ENCODE assay signal across 30 mouse cellular contexts in genomic region chr1:191102730-191103370, GRCm38 (mm10). TPM values are rescaled to one million over a fixed set of nuclear protein-coding genes. Genes with fewer than 3 reads are reported as not detected.
DNase-seq lines count a peak whose midpoint lies in the region; ATAC-seq and TF ChIP-seq lines count a peak whose summit lies in the region.
"Had no signal": no experiment of that assay in that cellular context is flagged by ENCODE, and none has a peak within 500 bp of the region (broad histone marks: within the 10 kb centered on the region; RNA-seq: fewer than 3 reads in every experiment).

No protein-coding gene starts in this region.

- whole genome bisulfite sequencing in midbrain, embryonic 11.5 days = 84% methylated on average over 15 of the region's 15 CpGs
- 83% methylated on average over 15 of the region's 15 CpGs for WGBS in midbrain, embryonic 16.5 days
- WGBS in olfactory bulb, adult 2 months = 54% methylated on average over 15 of the region's 15 CpGs
- 76% methylated on average over 15 of the region's 15 CpGs for WGBS in hindbrain, embryonic 14.5 days

- H3K27ac ChIP-seq in midbrain, embryonic 11.5 days (ENCODE audit: low read depth, low read length) = no peak overlapping the region
- H3K27ac ChIP-seq in midbrain, embryonic 16.5 days (ENCODE audit: low read length) = no peak overlapping the region
- H3K27ac ChIP-seq in olfactory bulb, adult 2 months (ENCODE audit: insufficient read depth, low read depth, low read length) = peak overlapping the region; percentile 50
- no peak overlapping the region for H3K27ac ChIP-seq in hindbrain, embryonic 14.5 days
- H3K27ac ChIP-seq: hindbrain, embryonic 15.5 days; intestine, embryonic 15.5 days; kidney, postnatal 0 days; liver, embryonic 12.5 days; midbrain, embryonic 13.5 days; neural tube, embryonic 15.5 days had no signal

- H3K4me2 ChIP-seq in midbrain, embryonic 11.5 days = no peak overlapping the region
- no peak overlapping the region for H3K4me2 ChIP-seq in midbrain, embryonic 16.5 days (ENCODE audit: low read length)
- H3K4me2 ChIP-seq in hindbrain, embryonic 14.5 days (replicated peaks) = no peak overlapping the region
- H3K4me2 ChIP-seq: heart, embryonic 11.5 days; hindbrain, embryonic 15.5 days; intestine, embryonic 15.5 days; liver, embryonic 12.5 days; midbrain, embryonic 13.5 days; neural tube, embryonic 15.5 days had no signal

- peaks cover 15% of the 10 kb centered on the region for H3K27me3 ChIP-seq in midbrain, embryonic 11.5 days (ENCODE audit: control insufficient read depth, insufficient read depth, low read length)
- peaks cover 10% of the 10 kb centered on the region for H3K27me3 ChIP-seq in midbrain, embryonic 16.5 days (ENCODE audit: control insufficient read depth, insufficient read depth, low read depth, low read length)
- peaks cover 16% of the 10 kb centered on the region for H3K27me3 ChIP-seq in hindbrain, embryonic 14.5 days (ENCODE audit: control insufficient read depth, insufficient read depth, low read length)

- no peak for TF ChIP-seq POLR2A in olfactory bulb, adult 2 months (IDR thresholded peaks at IDR 0.05; ENCODE audit: insufficient read depth, low read depth, low read length)

- H3K4me3 ChIP-seq in midbrain, embryonic 11.5 days (ENCODE audit: low read depth, low read length) = no peak overlapping the region
- H3K4me3 ChIP-seq in midbrain, embryonic 16.5 days (ENCODE audit: low read depth, low read length) = no peak overlapping the region
- H3K4me3 ChIP-seq in olfactory bulb, adult 2 months (ENCODE audit: insufficient read depth, low read depth, low read length) = no peak overlapping the region
- no peak overlapping the region for H3K4me3 ChIP-seq in hindbrain, embryonic 14.5 days (replicated peaks; ENCODE audit: low read length)
- H3K4me3 ChIP-seq: erythroblast, embryonic 14.5 days; hindbrain, embryonic 15.5 days; intestine, embryonic 15.5 days; liver, embryonic 12.5 days; megakaryocyte, embryonic 14.5 days; midbrain, embryonic 13.5 days; neural tube, embryonic 15.5 days had no signal

- no peaks in the 10 kb centered on the region for H3K36me3 ChIP-seq in midbrain, embryonic 11.5 days (ENCODE audit: control insufficient read depth, insufficient read depth, low read length)
- no peaks in the 10 kb centered on the region for H3K36me3 ChIP-seq in midbrain, embryonic 16.5 days (ENCODE audit: control insufficient read depth, insufficient read depth, low read length)
- no peaks in the 10 kb centered on the region for H3K36me3 ChIP-seq in hindbrain, embryonic 14.5 days (replicated peaks; ENCODE audit: control insufficient read depth, insufficient read depth)
- H3K36me3 ChIP-seq: hindbrain, embryonic 15.5 days; intestine, embryonic 15.5 days; liver, embryonic 12.5 days; midbrain, embryonic 13.5 days; neural tube, embryonic 15.5 days had no signal

- ATAC-seq in midbrain, embryonic 11.5 days (ENCODE audit: low FRiP score) = no peak
- ATAC-seq in midbrain, embryonic 16.5 days = no peak
- no peak for ATAC-seq in hindbrain, embryonic 14.5 days (ENCODE audit: low FRiP score)
- ATAC-seq: forebrain, postnatal 0 days; intestine, embryonic 15.5 days; liver, embryonic 12.5 days; liver, postnatal 0 days; midbrain, embryonic 13.5 days had no signal

- DNase-seq in midbrain, embryonic 11.5 days (ENCODE audit: low spot score, missing footprints) = peak; percentile 69
- peak; percentile 37 for DNase-seq in CD4-positive, CD25-positive, alpha-beta regulatory T cell, adult 2 months (ENCODE audit: low read depth, low spot score)
- peak; percentile 76 for DNase-seq in brain, adult 2 months (ENCODE audit: low read depth, low spot score)
- DNase-seq in gastrocnemius, postnatal 10 days = no peak
- DNase-seq in retina, embryonic 14.5 days (ENCODE audit: low spot score) = no peak
- DNase-seq in hindbrain, embryonic 14.5 days (ENCODE audit: low spot score) = no peak
- DNase-seq: adrenal gland, postnatal 10 days; B cell, adult 2 months; cerebellum, adult 11-12 months; cerebellum, postnatal 10 days; forebrain, postnatal 0 days; gastrocnemius, postnatal 14 days; heart, postnatal 36 days; kidney, adult 2 months; layer of hippocampus, postnatal 36 days; left cerebral cortex, postnatal 4 days; liver, postnatal 0 days; lung, postnatal 36 days had no signal

- no peak overlapping the region for H3K9ac ChIP-seq in midbrain, embryonic 11.5 days (ENCODE audit: low read length)
- H3K9ac ChIP-seq in midbrain, embryonic 16.5 days (ENCODE audit: low read depth, low read length) = no peak overlapping the region
- H3K9ac ChIP-seq in hindbrain, embryonic 14.5 days = no peak overlapping the region
- H3K9ac ChIP-seq: forebrain, postnatal 0 days; hindbrain, embryonic 15.5 days; intestine, embryonic 15.5 days; liver, embryonic 12.5 days; liver, postnatal 0 days; midbrain, embryonic 13.5 days; neural tube, embryonic 15.5 days had no signal

- no peak for TF ChIP-seq CTCF in olfactory bulb, adult 2 months (IDR thresholded peaks at IDR 0.05; ENCODE audit: insufficient read depth, low read depth, low read length)

- H3K4me1 ChIP-seq in midbrain, embryonic 11.5 days (ENCODE audit: control insufficient read depth, insufficient read depth, low read length) = peaks cover 3% of the 10 kb centered on the region; the same call in 1 of the 2 replicates
- H3K4me1 ChIP-seq in midbrain, embryonic 16.5 days (ENCODE audit: control insufficient read depth, insufficient read depth, low read length) = peaks cover 4% of the 10 kb centered on the region; the same call in 1 of the 2 replicates
- H3K4me1 ChIP-seq in olfactory bulb, adult 2 months (ENCODE audit: control insufficient read depth, insufficient read depth, low read length) = peaks cover 28% of the 10 kb centered on the region
- H3K4me1 ChIP-seq in hindbrain, embryonic 14.5 days (replicated peaks; ENCODE audit: control insufficient read depth, insufficient read depth, low read length) = no peaks in the 10 kb centered on the region

- H3K9me3 ChIP-seq in midbrain, embryonic 11.5 days (ENCODE audit: control insufficient read depth, low read length) = no peaks in the 10 kb centered on the region; the same call in 1 of the 2 replicates
- no peaks in the 10 kb centered on the region for H3K9me3 ChIP-seq in midbrain, embryonic 16.5 days (replicated peaks; ENCODE audit: control insufficient read depth, low read length, poor library complexity, severe bottlenecking)
- H3K9me3 ChIP-seq in hindbrain, embryonic 14.5 days (ENCODE audit: control insufficient read depth, low read length) = no peaks in the 10 kb centered on the region
- H3K9me3 ChIP-seq: hindbrain, embryonic 15.5 days; intestine, embryonic 15.5 days; liver, embryonic 12.5 days; midbrain, embryonic 13.5 days; neural tube, embryonic 15.5 days had no signal

RNA-seq across cellular contexts. Expression of gene Batf3, which starts 5.2 kb away (rescaled TPM):
- polyA plus RNA-seq in midbrain, embryonic 11.5 days (2014; fragmentation: Nextera tagmentation; extraction: Ambion mirVana) = 2.9 and 3.5 TPM in 2 replicates
- 0.80 and 1.6 TPM in 2 replicates for polyA plus RNA-seq in midbrain, embryonic 16.5 days (2015; fragmentation: Nextera tagmentation; extraction: Ambion mirVana)
- polyA plus RNA-seq in olfactory bulb, adult 2 months (2012; ENCODE audit: insufficient read depth, insufficient read length, low replicate concordance, missing spikeins) = not detected in 2 replicates
- under 1 TPM; 0.52 to 0.56 TPM for total RNA-seq in gastrocnemius, postnatal 10 days (2021)
- polyA plus RNA-seq in hindbrain, embryonic 14.5 days (2014; fragmentation: Nextera tagmentation; extraction: Ambion mirVana) = 1.5 and 2.2 TPM in 2 replicates
- total RNA-seq: granulocyte monocyte progenitor cell, adult 5-6 weeks had no signal

RNA-seq across cellular contexts. Expression of gene Nsl1, which starts 40.0 kb away (rescaled TPM):
- 21.9 and 22.8 TPM in 2 replicates for polyA plus RNA-seq in midbrain, embryonic 11.5 days (2014; fragmentation: Nextera tagmentation; extraction: Ambion mirVana)
- polyA plus RNA-seq in midbrain, embryonic 16.5 days (2015; fragmentation: Nextera tagmentation; extraction: Ambion mirVana) = 2.4 and 3.2 TPM in 2 replicates
- polyA plus RNA-seq in olfactory bulb, adult 2 months (2012; ENCODE audit: insufficient read depth, insufficient read length, low replicate concordance, missing spikeins) = not detected in 2 replicates
- total RNA-seq in gastrocnemius, postnatal 10 days (2021) = 1 to 10 TPM; 1.2 to 2.6 TPM
- 3.6 and 5.0 TPM in 2 replicates for polyA plus RNA-seq in hindbrain, embryonic 14.5 days (2014; fragmentation: Nextera tagmentation; extraction: Ambion mirVana)

RNA-seq across cellular contexts. Expression of gene Tatdn3, which starts 40.1 kb away (rescaled TPM):
- polyA plus RNA-seq in midbrain, embryonic 11.5 days (2014; fragmentation: Nextera tagmentation; extraction: Ambion mirVana) = 11.3 and 11.6 TPM in 2 replicates
- 14.1 and 16.7 TPM in 2 replicates for polyA plus RNA-seq in midbrain, embryonic 16.5 days (2015; fragmentation: Nextera tagmentation; extraction: Ambion mirVana)
- not detected in 2 replicates for polyA plus RNA-seq in olfactory bulb, adult 2 months (2012; ENCODE audit: insufficient read depth, insufficient read length, low replicate concordance, missing spikeins)
- total RNA-seq in gastrocnemius, postnatal 10 days (2021) = 10 to 100 TPM; 14.9 to 19.7 TPM
- 13.1 and 14.9 TPM in 2 replicates for polyA plus RNA-seq in hindbrain, embryonic 14.5 days (2014; fragmentation: Nextera tagmentation; extraction: Ambion mirVana)

Comparison
In these comparisons a context has a peak if more than half of its experiments do, and no peak if none do; other contexts are left out.
1. DNase-seq: peak in midbrain, embryonic 11.5 days (single experiment), CD4-positive, CD25-positive, alpha-beta regulatory T cell, adult 2 months (single experiment) and brain, adult 2 months (single experiment); none in gastrocnemius, postnatal 10 days (single experiment), retina, embryonic 14.5 days (single experiment) and hindbrain, embryonic 14.5 days (single experiment).